Mouse (Mus musculus): ENCODE results near the gene Sec23a. TPM values are rescaled to one million over a fixed set of nuclear protein-coding genes. Genes with fewer than 3 reads are reported as not detected.

Gene Sec23a
- polyA plus RNA-seq, 2 experiments, result 67.1 to 97.1 TPM

DNA sequence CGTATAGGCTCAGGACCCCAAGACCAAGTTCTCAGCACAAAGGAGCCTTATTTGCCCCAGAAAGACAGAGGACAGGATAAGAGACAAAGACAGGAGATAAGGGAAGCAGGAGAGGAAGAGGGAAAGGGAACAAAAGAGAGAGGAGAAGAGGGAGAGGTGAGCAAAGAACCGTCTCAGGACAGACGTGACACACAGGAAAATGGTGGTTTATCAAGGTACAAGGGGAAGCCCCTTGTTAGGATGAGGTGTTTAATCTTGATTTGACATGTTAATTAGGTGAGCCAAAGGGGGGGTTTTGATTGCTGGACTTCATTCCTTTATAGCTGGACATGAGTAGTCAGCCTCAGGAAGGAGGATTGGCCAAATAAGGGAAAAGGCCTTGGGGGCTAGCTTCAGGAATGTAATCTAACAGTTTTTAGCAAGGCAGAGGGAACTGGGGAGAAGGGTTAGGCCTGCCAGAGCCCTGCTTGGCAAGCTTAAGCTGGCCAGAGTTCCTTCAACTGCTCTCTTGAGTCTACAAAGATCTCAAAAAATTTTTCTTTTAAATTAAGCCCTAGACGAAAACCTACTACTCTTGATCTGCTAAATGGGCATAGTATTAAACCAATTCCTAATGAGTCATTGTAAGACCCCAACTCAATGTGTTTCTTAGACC is 43.5 kb upstream of the Sec23a start:
- Histone ChIP-seq H3K36me3 (ENCODE audit: control insufficient read depth, insufficient read depth, low read length) (peaks cover 29% of the 10 kb centered on the region), H3K27ac (replicated peaks; ENCODE audit: low read depth, low read length) (no peak overlapping the region), H3K4me3 (replicated peaks; ENCODE audit: low read length) (no peak overlapping the region), H3K4me1 (ENCODE audit: control insufficient read depth, insufficient read depth, low read length) (peaks cover 9% of the 10 kb centered on the region; the same call in 1 of the 2 replicates), H3K27me3 (ENCODE audit: control insufficient read depth, insufficient read depth, low read length) (no peaks in the 10 kb centered on the region), H3K9ac (ENCODE audit: low read depth, low read length, severe bottlenecking) (no peak overlapping the region), H3K9me3 (ENCODE audit: control insufficient read depth, low read length) (no peaks in the 10 kb centered on the region), H3K4me2 (replicated peaks; ENCODE audit: low read depth, low read length, severe bottlenecking) (no peak overlapping the region)
- 85% methylated on average over 4 of the region's 4 CpGs for WGBS
- ATAC-seq (ENCODE audit: low FRiP score, low read depth) (no peak), DNase-seq (ENCODE audit: low spot score) (no peak)
- no peak for TF ChIP-seq POLR2A (IDR thresholded peaks at IDR 0.05; ENCODE audit: borderline replicate concordance, extremely low read depth, insufficient read depth, insufficient read length)

DNA sequence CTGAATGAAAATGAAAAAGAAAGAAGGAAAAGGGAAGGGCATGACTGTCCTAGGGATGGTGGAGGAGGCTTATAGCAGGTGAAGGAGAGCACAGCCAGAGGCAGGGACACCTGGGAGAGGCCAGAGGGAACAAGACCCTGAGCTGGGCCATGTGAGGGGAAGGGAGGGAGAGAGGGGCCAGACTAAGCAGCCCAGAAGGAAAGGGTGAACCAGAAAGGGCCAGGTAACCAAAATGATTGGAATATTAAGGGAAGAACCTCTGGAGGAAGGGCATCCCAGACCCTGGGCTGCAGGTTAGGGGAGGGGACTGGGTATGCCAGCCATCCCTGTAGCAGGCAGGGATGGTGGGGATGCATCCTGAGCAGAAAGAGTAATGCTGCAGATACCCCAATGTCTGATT is 42.2 kb upstream of the Sec23a start:
- no peak for TF ChIP-seq POLR2A (IDR thresholded peaks at IDR 0.05; ENCODE audit: borderline replicate concordance, extremely low read depth, insufficient read depth, insufficient read length)
- DNase-seq (ENCODE audit: low spot score) (no peak), ATAC-seq (ENCODE audit: low FRiP score, low read depth) (no peak)
- Histone ChIP-seq H3K36me3 (ENCODE audit: control insufficient read depth, insufficient read depth, low read length) (peaks cover 34% of the 10 kb centered on the region), H3K9me3 (ENCODE audit: control insufficient read depth, low read length) (no peaks in the 10 kb centered on the region), H3K4me3 (replicated peaks; ENCODE audit: low read length) (no peak overlapping the region), H3K4me1 (ENCODE audit: control insufficient read depth, insufficient read depth, low read length) (no peaks in the 10 kb centered on the region), H3K27ac (replicated peaks; ENCODE audit: low read depth, low read length) (no peak overlapping the region), H3K9ac (ENCODE audit: low read depth, low read length, severe bottlenecking) (no peak overlapping the region), H3K27me3 (ENCODE audit: control insufficient read depth, insufficient read depth, low read length) (no peaks in the 10 kb centered on the region), H3K4me2 (replicated peaks; ENCODE audit: low read depth, low read length, severe bottlenecking) (no peak overlapping the region)

DNA sequence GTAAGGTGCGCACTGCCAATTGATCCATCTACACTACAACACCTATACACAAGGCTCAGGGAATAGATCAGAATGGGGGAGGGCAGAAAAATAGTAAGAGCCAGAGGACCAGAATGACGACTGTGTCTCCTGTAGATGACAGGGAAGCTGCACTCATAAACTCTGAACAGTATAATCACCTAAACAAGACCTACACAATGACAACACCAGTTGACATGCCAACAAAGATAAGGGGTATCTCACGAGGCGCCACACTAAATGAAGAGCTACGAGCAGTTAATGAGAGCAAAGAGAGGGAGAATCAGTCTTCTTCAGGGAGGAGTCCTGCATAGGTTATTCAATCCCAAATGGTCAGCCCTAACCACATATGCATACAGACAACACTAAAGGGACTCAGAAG is 41.3 kb upstream of the Sec23a start:
- Histone ChIP-seq H3K4me1 (ENCODE audit: control insufficient read depth, insufficient read depth, low read length) (no peaks in the 10 kb centered on the region), H3K36me3 (ENCODE audit: control insufficient read depth, insufficient read depth, low read length) (peaks cover 42% of the 10 kb centered on the region), H3K9me3 (ENCODE audit: control insufficient read depth, low read length) (no peaks in the 10 kb centered on the region), H3K27me3 (ENCODE audit: control insufficient read depth, insufficient read depth, low read length) (no peaks in the 10 kb centered on the region), H3K27ac (replicated peaks; ENCODE audit: low read depth, low read length) (no peak overlapping the region), H3K4me2 (replicated peaks; ENCODE audit: low read depth, low read length, severe bottlenecking) (no peak overlapping the region), H3K9ac (ENCODE audit: low read depth, low read length, severe bottlenecking) (no peak overlapping the region), H3K4me3 (replicated peaks; ENCODE audit: low read length) (no peak overlapping the region)
- ATAC-seq (ENCODE audit: low FRiP score, low read depth) (no peak), DNase-seq (ENCODE audit: low spot score) (no peak)
- 90% methylated on average over 5 of the region's 5 CpGs for WGBS
- TF ChIP-seq POLR2A (IDR thresholded peaks at IDR 0.05; ENCODE audit: borderline replicate concordance, extremely low read depth, insufficient read depth, insufficient read length), result no peak

DNA sequence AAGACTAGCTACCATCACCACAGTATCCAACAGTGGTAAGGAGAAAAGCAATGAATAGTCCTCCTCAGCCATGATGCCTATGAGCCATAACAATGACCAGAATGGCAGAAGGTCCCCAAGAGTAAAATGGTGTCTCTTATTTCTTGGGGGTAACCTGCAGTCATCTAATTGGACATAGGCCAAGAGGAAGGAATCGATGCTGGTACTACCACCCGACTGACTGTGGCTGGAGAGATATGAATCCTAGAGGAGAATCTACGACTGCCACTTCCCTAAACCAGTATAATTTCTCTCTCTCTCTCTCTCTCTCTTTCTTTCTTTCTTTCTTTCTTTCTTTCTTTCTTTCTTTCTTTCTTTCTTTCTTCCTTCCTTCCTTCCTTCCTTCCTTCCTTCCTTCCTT is 40.7 kb upstream of the Sec23a start:
- DNase-seq (ENCODE audit: low spot score) (no peak), ATAC-seq (ENCODE audit: low FRiP score, low read depth) (no peak)
- H3K4me2 ChIP-seq (replicated peaks; ENCODE audit: low read depth, low read length, severe bottlenecking), result no peak overlapping the region
- no peaks in the 10 kb centered on the region for H3K9me3 ChIP-seq (ENCODE audit: control insufficient read depth, low read length)
- no peak overlapping the region for H3K4me3 ChIP-seq (replicated peaks; ENCODE audit: low read length)
- no peak overlapping the region for H3K9ac ChIP-seq (ENCODE audit: low read depth, low read length, severe bottlenecking)
- peaks cover 46% of the 10 kb centered on the region for H3K36me3 ChIP-seq (ENCODE audit: control insufficient read depth, insufficient read depth, low read length)
- H3K27ac ChIP-seq (replicated peaks; ENCODE audit: low read depth, low read length), result no peak overlapping the region
- WGBS, result 90% methylated on average over 3 of the region's 3 CpGs
- no peaks in the 10 kb centered on the region for H3K27me3 ChIP-seq (ENCODE audit: control insufficient read depth, insufficient read depth, low read length)
- TF ChIP-seq POLR2A (IDR thresholded peaks at IDR 0.05; ENCODE audit: borderline replicate concordance, extremely low read depth, insufficient read depth, insufficient read length), result no peak
- no peaks in the 10 kb centered on the region for H3K4me1 ChIP-seq (ENCODE audit: control insufficient read depth, insufficient read depth, low read length)

DNA sequence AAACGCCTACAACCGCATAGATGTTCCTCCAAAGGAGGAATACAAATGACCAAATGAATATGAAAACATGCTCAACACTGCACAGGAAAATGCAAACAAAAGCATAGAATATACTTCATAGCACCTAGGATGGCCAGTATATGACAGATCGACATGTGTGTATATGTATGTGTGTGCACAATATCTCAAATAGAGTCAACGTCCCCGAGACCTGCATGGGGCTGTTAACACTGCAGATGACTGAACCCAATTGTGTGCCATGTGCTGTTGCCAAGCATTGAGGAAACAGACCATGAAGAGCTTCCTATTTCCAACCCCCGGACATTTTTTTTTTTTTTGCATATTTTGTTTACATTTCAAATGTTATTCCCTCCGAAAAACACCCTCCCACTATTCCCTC is 29.0 kb upstream of the Sec23a start:
- ATAC-seq (ENCODE audit: low FRiP score, low read depth) (peak; percentile 2; the same call in 1 of the 2 replicates), DNase-seq (ENCODE audit: low spot score) (no peak)
- Histone ChIP-seq H3K4me2 (replicated peaks; ENCODE audit: low read depth, low read length, severe bottlenecking) (no peak overlapping the region), H3K4me1 (ENCODE audit: control insufficient read depth, insufficient read depth, low read length) (no peaks in the 10 kb centered on the region), H3K9ac (ENCODE audit: low read depth, low read length, severe bottlenecking) (no peak overlapping the region), H3K9me3 (ENCODE audit: control insufficient read depth, low read length) (no peaks in the 10 kb centered on the region), H3K27ac (replicated peaks; ENCODE audit: low read depth, low read length) (no peak overlapping the region), H3K4me3 (replicated peaks; ENCODE audit: low read length) (no peak overlapping the region), H3K36me3 (ENCODE audit: control insufficient read depth, insufficient read depth, low read length) (peaks cover 43% of the 10 kb centered on the region), H3K27me3 (ENCODE audit: control insufficient read depth, insufficient read depth, low read length) (no peaks in the 10 kb centered on the region)
- no peak for TF ChIP-seq POLR2A (IDR thresholded peaks at IDR 0.05; ENCODE audit: borderline replicate concordance, extremely low read depth, insufficient read depth, insufficient read length)
- WGBS, result 32% methylated on average over 7 of the region's 7 CpGs

Measured in limb, embryonic 14.5 days (tissue).